Mouse (Mus musculus): ENCODE data around the gene Snx8. TPM values are rescaled to one million over a fixed set of nuclear protein-coding genes. Genes with fewer than 3 reads are reported as not detected.

Snx8 gene
- total RNA-seq (2021) = 1 to 10 TPM; 9.0 to 9.8 TPM
- long read RNA-seq, experiment 1, partial matches to known transcripts = 0 of 5 reads
- long read RNA-seq, experiment 1, other reads (novel, unspliced or antisense) = 3 of 5 reads
- long read RNA-seq, experiment 2, transcript Snx8-201 (11 exons, 2,627 nt) = major isoform, 8 of 12 reads
- long read RNA-seq, experiment 2, partial matches to known transcripts = 3 of 12 reads
- long read RNA-seq, experiment 2, other reads (novel, unspliced or antisense) = 0 of 12 reads

DNA sequence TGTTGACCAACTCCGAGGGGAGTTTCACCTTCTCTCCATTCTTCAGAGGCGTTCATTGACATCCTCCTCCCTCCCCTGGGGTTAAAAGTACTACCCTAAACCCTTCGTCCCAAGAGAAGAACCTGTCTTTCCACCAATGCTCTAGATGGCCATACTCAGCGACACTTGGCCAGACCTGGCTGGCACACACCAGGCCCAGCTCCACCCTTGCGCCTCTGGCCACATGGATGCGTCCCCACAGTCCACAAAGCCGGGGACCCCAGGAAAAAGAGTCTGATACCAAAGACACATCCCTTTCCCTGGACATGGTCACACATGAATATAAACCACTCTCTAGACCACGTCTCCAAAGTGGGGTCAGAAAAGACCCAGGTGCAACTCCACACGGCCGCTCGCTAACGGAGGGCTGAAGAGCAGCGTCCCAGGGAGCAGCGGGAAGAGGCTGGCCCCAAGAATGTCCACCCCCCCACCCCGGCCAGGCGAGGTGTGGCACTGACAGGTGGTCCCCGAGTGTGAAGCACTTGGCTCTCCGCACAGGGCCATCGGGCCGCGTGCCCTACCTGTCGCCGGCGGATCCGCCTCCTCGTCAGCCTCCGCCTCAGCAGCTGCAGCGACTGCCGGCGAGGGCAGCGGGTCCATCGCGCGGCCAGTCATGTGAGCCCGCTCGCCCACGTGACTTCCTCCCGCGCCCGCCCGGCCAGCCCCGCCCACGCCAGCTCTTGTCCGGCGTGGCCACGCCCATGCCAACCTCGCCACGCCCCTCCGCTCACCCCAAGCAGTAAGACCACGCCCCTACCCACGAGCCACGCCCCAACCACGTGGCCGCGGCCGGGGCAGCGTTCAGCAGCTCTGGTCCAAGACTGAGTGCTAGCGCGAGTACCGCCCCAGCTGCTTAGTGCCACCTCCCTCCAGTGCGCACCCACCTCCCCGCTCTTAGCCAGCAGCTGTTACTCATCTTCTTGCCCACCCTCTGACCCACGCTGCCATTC, at the start of gene Snx8:
TSS of gene Snx8 (minus strand) at position 675 of the 989 bp plus-strand sequence.
- intact Hi-C loops (cut with DNase I; ENCODE audit: low total_unique reads) = no loop called here
- peak; percentile 98 for DNase-seq

GRCm38 (mm10) chr5:140425016-140425783, 36.1 kb upstream of the Snx8 start:
- DNase-seq = no peak
- intact Hi-C loops (cut with DNase I; ENCODE audit: low total_unique reads) = no loop called here

GRCm38 (mm10) chr5:140420616-140421015, 31.6 kb upstream of the Snx8 start:
- no peak for DNase-seq
- intact Hi-C loops (cut with DNase I; ENCODE audit: low total_unique reads) = no loop called here

GRCm38 (mm10) chr5:140419442-140420080, 30.5 kb upstream of the Snx8 start:
- intact Hi-C loops (cut with DNase I; ENCODE audit: low total_unique reads) = loop anchor here (10.0 kb wide), 1 partner anchor 585 kb away; no protein-coding TSS in a partner anchor
- DNase-seq = peak; percentile 33

DNA sequence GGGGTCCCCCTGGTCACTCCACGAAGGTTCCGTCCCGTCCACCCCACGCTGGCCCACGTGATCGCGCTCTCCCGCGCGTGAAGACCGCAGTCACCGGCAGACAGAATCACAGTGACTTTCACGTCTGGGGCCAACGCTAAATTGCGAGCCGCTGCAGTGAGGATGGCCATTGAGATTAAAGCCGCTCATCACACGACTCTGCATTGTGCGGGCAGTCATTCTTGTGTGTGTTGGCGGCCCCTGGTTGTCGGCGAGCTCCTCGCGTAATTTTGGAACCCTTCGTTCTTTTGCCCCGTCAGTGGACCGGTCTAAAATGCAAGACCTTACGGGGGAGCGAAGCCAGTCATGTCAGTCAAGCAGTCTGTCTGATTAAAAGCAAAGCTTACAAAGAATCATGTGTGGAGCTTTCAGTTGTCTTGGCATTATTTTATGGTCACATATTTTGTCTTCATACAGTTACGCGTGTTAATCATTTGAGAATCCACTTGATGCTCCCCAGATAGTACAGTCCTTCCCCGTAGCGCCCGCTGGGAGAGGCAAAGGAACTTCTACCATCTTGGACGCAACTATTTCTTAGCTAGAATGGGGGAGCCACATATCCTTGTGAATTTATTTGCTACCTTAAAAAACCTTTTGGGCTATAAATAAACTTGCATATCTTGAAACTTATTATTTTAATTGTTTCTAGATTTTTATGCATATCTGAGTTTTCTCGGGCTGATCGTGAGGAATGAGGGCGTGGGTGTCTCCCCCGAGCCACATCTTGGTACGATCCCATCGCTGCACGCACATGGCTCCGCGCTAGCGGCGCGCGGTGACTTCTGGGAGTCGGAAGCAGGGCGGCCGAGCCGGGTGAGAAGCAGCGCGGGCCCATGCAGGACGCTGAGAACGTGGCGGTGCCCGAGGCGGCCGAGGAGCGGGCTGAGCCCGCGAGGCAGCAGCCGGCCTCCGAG, 29.7 kb upstream of the Snx8 start, which contains the start of gene Eif3b:
TSS of gene Eif3b (plus strand) at position 840 of the 953 bp plus-strand sequence.
- intact Hi-C loops (cut with DNase I; ENCODE audit: low total_unique reads) = loop anchor here (10.0 kb wide), 1 partner anchor 584 kb away; no protein-coding TSS in a partner anchor

GRCm38 (mm10) chr5:140418106-140418488, 29.0 kb upstream of the Snx8 start:
- intact Hi-C loops (cut with DNase I; ENCODE audit: low total_unique reads) = loop anchor here (10.0 kb wide), 1 partner anchor 583 kb away; no protein-coding TSS in a partner anchor
- no peak for DNase-seq

More for the DNA sequence above, 29.7 kb upstream of the Snx8 start, which contains the start of gene Eif3b:
- peak; percentile 90 for DNase-seq

GRCm38 (mm10) chr5:140414647-140415046, 25.6 kb upstream of the Snx8 start:
- no peak for DNase-seq
- intact Hi-C loops (cut with DNase I; ENCODE audit: low total_unique reads) = loop anchor here (10.0 kb wide), 1 partner anchor 580 kb away; no protein-coding TSS in a partner anchor

- intact Hi-C loops (cut with DNase I; ENCODE audit: low total_unique reads) = loop anchor here (10.0 kb wide), 1 partner anchor 577 kb away; no protein-coding TSS in a partner anchor
Observed at GRCm38 (mm10) chr5:140411339-140411738, 22.3 kb upstream of the Snx8 start.

DNA sequence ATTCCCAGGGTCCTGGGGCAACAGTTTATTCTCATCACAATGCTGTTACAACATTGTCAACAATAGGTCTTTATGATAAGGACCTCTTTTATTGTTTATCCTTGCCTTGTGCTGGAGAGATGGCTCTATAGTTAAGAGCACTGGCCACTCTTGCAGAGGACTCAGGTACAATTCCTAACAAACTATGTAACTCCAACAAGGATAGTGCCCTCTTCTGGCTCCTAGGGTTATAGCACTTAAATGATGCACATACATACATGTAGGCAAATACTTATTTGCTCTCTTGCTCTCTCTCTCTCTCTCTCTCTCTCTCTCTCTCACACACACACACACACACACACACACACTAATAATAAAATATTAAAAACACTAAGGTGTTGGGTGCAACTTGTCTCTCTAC, 19.7 kb upstream of the Snx8 start:
- intact Hi-C loops (cut with DNase I; ENCODE audit: low total_unique reads) = loop anchor here (5.0 kb wide), 1 partner anchor 66 kb away; no protein-coding TSS in a partner anchor
- DNase-seq = no peak

More at GRCm38 (mm10) chr5:140411339-140411738, 22.3 kb upstream of the Snx8 start:
- DNase-seq = peak; percentile 59

DNA sequence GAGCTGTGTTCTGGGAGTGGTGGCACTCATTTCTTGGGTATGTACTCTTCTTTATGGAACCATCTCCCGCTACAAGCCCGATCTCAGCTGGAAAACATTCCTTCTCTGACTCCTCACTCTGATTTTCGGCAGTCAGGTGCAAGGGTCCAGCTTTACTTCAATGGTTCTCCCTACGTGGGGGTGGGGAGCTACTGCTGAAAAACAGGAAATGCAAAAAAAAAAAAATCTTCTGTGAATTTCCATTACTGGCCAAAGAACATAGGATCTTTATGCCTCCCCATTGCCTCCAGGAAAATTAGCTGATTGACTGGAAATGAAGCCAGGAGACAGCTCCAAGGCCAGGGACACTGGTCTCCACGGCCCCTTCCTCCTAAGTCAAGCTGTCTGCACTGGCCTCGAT, 17.6 kb upstream of the Snx8 start:
- intact Hi-C loops (cut with DNase I; ENCODE audit: low total_unique reads) = loop anchor here (5.0 kb wide), 1 partner anchor 64 kb away; no protein-coding TSS in a partner anchor
- no peak for DNase-seq

DNA sequence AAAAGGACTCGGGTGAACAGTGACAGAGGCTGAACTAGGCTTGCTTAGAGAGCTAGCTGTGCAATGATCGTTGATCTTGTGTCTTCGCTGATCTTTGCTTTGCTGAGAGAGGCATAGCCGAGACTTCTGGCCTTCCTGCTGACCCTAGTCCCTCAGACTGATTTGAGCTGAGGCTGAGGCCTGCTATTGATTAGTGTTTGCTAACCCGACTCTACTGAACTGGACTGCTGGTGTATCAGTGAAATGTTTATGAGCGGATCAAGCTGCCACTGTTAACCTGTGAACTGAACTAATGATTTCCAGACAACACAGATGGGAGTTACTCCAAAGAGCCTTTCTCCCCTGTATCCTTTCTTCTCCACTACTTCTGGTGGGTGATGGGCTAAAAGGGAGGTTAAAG, 16.1 kb upstream of the Snx8 start:
- DNase-seq = no peak
- intact Hi-C loops (cut with DNase I; ENCODE audit: low total_unique reads) = loop anchor here (5.0 kb wide), 1 partner anchor 63 kb away; no protein-coding TSS in a partner anchor

- intact Hi-C loops (cut with DNase I; ENCODE audit: low total_unique reads) = no loop called here
Observed at GRCm38 (mm10) chr5:140402640-140403270, 13.7 kb upstream of the Snx8 start.

GRCm38 (mm10) chr5:140396166-140396940, 7.3 kb upstream of the Snx8 start:
- intact Hi-C loops (cut with DNase I; ENCODE audit: low total_unique reads) = no loop called here

More at GRCm38 (mm10) chr5:140402640-140403270, 13.7 kb upstream of the Snx8 start:
- no peak for DNase-seq

DNA sequence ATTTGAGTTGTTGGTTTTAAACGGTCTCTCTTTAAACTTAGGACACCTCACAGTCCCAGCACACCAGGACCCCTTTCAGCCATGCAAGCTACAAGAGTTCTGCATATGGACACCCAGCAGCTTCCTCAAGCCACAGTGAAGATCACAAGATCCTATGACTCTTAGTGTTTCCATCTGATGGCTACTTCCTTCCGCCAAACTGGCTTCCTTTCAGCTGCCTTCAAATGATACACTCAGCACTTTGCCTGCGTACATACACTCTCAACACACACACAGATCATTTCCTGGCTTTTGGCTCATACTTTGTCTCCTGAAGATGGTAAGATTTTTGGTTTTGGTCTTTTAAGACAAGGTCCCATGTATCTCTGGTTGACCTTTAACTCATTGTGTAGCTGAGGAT, 3.6 kb upstream of the Snx8 start:
- no peak for DNase-seq
- intact Hi-C loops (cut with DNase I; ENCODE audit: low total_unique reads) = no loop called here

More at GRCm38 (mm10) chr5:140396166-140396940, 7.3 kb upstream of the Snx8 start:
- peak; percentile 16 for DNase-seq

GRCm38 (mm10) chr5:140391981-140392380, 2.9 kb upstream of the Snx8 start:
- no peak for DNase-seq
- intact Hi-C loops (cut with DNase I; ENCODE audit: low total_unique reads) = no loop called here

DNA sequence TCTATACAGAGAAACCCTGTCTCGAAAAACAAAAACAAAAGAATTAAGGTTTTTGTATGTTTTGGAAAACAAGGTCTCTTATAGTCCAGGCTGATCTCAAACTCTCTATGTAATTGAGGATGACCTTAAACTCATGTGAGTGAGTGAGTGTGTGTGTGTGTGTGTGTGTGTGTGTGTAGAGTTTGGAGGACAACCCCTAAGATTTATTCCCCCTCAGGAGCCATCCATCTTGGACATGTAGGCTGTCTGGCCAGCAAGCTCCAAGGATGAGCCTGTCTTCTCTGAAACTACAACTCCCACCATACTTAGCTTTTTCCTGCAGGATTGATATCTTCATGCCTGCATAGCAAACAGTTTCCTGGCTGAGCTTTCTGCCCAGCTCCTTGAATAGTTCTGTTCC, 2.4 kb upstream of the Snx8 start:
- no peak for DNase-seq
- intact Hi-C loops (cut with DNase I; ENCODE audit: low total_unique reads) = no loop called here

Data from gastrocnemius, postnatal 14 days (tissue).